Comparison of ENCODE assay signal across 11 mouse cellular contexts in the genomic region with DNA sequence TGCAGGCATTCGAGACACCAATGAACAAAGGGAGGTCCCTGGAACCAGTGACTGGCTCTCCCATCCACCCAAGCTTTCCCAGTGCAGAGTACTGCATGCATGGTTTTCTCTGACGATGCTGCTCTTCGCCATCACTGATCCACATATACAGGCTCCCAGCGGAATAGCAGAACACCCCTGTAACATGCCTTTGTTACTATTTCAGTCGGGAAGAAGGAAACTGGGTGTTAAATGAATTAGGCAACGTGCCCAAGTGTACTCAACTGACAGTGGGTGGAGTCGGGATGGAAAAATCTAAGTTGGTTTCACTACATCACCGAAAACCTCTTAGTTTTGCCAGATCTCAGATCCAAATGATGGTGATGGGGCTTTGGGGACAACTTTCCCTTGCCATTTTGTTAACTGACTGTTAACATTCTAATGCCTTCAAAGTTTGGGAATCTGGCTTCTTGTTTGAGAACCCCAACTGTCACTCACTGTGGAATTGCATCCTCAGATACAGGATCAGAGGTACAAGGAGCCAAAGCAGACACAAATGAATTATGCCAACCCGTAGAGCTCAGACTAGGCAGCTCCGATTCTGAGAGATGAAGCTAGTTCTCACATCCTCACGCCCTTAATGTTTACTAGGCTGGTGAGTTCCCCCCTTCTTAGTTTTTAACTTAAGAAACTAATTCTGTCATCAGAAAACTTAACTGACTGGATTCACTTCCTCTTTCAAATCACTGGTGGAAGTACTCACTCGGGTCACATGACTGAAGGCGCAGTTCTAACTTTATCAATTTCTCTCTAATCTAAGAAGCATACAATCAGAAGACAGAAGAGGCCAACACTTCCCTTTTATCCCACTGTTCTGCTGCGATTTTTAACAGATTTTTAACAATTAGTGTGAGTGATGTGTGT.
A peak's percentile ranks its signal among the peaks of the same experiment; 100 is the strongest.
DNase-seq lines count a peak whose midpoint lies in the region; ATAC-seq and TF ChIP-seq lines count a peak whose summit lies in the region.
"Had no signal": no experiment of that assay in that cellular context is flagged by ENCODE, and none has a peak within 500 bp of the region (broad histone marks: within the 10 kb centered on the region; RNA-seq: fewer than 3 reads in every experiment).

No protein-coding gene starts in this region.

- H3K27me3 ChIP-seq in kidney, adult 2 months (replicated peaks; ENCODE audit: control insufficient read depth, insufficient read depth, low read length), result no peaks in the 10 kb centered on the region

- TF ChIP-seq POLR2A in kidney, adult 2 months (IDR thresholded peaks at IDR 0.05; ENCODE audit: low read depth, low read length), result no peak

- TF ChIP-seq CTCF in kidney, adult 2 months (conservative IDR thresholded peaks at IDR 0.05; ENCODE audit: insufficient read depth, insufficient read length, low read depth, low read length), result no peak

- no peak for ATAC-seq in erythroid progenitor cell, adult 5-6 weeks (replicated peaks; ENCODE audit: low FRiP score, poor library complexity, severe bottlenecking)
- ATAC-seq: intestine, postnatal 0 days had no signal

- no peaks in the 10 kb centered on the region for H3K36me3 ChIP-seq in kidney, adult 2 months (ENCODE audit: control insufficient read depth, insufficient read depth, low read length)

- no peaks in the 10 kb centered on the region for H3K4me1 ChIP-seq in kidney, adult 2 months (ENCODE audit: control insufficient read depth, insufficient read depth, low read length)

- H3K27ac ChIP-seq in kidney, adult 2 months (ENCODE audit: insufficient read depth, low read depth, low read length), result peak overlapping the region; percentile 55; the same call in 1 of the 2 replicates

- 74% methylated on average over 14 of the region's 14 CpGs for WGBS in kidney, adult 2 months

- H3K4me3 ChIP-seq in kidney, adult 2 months (ENCODE audit: insufficient read depth, low read depth, low read length), result no peak overlapping the region

- DNase-seq in kidney, adult 2 months, result peak; percentile 21
- no peak for DNase-seq in kidney, postnatal 36 days
- peak; percentile 56 to 68 for DNase-seq in B cell, adult 2 months
- peak; percentile 67 for DNase-seq in brain, adult 2 months (ENCODE audit: low read depth, low spot score)
- peak; percentile 20 for DNase-seq in lung, postnatal 25 days (ENCODE audit: low spot score)
- DNase-seq in cerebellum, postnatal 4 days (ENCODE audit: low spot score in 2 of 2), result no peak
- DNase-seq in testis, postnatal 14 days (ENCODE audit: low spot score), result no peak
- DNase-seq: adrenal gland, postnatal 10 days; cerebellum, postnatal 25 days had no signal

Comparison
In these comparisons a context has a peak if more than half of its experiments do, and no peak if none do; other contexts are left out.
1. DNase-seq: peak in kidney, adult 2 months (single experiment), B cell, adult 2 months (2 of 2), brain, adult 2 months (single experiment) and lung, postnatal 25 days (single experiment); none in kidney, postnatal 36 days (0 of 2), cerebellum, postnatal 4 days (0 of 2) and testis, postnatal 14 days (single experiment).